Mouse (Mus musculus): Measurements from ENCODE around the gene Bpifa6.
"Not testable (repeated sequence)": the region's sequence is repeated elsewhere in the genome, so short reads cannot be mapped to it uniquely, and the experiment has no call there.

Gene Bpifa6

DNA sequence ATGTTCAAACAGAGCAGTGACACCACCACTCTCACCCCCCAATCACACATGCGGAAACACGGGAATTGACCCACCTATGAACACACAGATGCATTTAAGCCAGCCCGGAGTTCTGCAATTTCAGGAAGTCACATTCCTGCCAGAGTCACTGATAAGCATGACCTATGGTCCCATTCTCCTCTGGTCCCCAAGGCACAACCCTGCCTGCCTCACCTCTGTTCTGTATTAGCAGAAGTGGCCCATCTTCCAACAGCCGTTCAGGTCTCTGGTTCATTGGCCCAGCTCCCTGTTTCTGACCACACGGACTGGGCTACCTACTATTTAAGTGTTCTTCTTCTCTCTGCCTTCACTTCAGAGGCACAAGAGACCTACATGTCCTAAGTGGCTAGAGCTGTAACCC is at the start of gene Bpifa6:
Gene Bpifa6 (plus strand): TSS at position 364 of the 400 bp plus-strand sequence.
- no peak for DNase-seq (ENCODE audit: low spot score)

DNA sequence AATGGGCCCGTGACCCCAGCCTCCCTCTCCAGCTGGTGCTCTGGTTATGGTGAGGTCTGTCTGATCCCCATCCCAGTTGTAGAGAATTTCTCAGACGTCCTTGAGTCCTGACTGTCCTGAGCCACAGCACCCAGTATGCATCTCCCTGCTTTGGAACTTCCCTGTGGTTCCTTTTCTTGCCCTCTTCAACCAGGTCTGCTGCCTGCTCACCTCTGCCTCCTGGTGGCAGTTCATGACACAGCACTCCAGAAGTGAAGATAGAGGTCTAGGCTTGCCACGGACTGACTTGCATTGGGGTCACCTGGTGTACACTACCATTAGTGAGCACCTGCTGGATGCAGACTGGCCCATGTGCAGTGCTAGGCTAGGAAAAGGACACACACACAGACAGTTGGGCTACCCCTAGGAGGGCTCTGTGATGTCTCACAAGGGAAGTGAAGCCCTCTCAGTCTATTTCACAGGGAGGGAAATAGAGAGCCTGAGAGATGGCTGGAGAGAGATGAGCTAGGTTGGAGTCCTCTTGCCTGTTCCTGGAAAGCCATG is 44.8 kb upstream of the Bpifa6 start:
- DNase-seq (ENCODE audit: low spot score) = no peak

DNA sequence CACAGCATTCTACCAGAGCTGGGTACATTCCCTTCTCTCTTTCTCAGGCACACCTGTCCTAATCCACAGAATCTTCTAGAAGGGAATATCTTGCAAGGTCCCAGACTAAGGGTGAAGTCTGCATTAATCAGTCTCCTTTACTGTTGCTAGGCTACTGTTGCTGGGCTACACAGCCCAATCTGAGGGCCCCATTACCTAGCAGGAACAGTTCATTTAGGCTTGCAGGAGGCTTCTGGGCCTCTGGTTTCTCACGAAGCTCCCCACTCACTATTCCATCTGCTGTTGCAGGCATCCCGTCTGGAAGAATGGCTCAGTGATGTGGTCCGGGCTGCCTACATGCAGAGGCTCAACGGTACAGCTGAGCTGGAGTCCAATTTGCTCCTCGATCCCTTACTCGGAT is 43.6 kb upstream of the Bpifa6 start:
- no peak for DNase-seq (ENCODE audit: low spot score)

DNA sequence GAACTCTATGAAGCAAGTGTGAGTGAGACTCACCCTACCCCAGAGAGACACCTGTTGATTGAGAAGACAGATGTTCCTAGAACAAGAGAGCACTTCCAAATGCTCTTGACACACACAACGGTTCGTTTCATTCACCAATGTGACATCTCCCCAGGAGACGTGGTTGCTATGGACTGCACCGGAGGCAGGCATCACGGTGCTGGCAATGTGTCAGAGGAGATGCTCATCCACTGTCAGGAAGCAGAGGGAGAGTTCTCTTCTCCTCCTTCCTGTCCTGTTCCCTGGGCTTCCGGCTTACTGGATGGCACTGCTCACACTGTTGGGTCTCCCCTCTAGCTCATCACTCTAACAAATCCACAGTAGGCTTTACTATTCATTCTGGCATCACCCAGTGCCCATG is 41.4 kb upstream of the Bpifa6 start:
- DNase-seq (ENCODE audit: low spot score) = no peak

DNA sequence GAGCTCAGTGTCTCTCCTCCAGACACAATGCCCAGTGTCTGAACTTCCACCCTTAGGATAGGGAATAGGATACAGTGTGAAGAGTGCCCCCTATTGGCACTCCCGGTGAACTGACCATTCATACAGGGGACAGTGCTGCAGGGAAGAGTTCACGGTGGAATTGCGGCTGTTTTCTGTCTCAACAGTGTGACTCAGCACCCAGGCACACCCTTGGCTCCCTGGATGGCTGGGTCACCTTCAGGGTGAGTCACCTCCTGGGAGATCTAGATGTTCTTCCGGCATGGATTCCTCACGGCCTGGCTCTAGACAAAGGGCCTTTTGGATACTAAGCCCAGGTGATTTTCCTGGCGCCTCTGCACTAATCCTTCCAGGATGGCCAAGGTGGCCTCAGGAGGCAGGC is 39.4 kb upstream of the Bpifa6 start:
- DNase-seq (ENCODE audit: low spot score) = no peak

DNA sequence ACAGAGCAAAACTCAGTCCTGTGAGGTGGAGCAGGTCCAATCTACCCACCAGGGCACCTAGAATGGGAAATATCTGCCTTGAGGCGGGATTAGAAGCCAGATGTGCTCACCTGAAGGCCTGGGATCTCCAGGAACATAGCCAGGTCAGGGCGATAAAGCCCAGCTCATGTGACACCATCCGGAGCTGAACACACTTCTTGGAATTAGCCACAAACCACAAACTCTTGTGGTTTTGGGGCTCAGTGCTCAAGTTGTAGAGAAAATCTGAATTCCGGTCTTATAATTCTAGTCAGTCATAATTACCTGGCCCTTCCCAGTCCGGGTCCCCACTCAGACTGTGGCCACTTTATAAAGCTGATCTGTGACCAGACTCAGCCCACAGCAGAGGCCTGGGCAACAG is 36.9 kb upstream of the Bpifa6 start, which contains the start of gene Bpifb4:
Gene Bpifb4 (plus strand): TSS at position 370 of the 400 bp plus-strand sequence.
- DNase-seq (ENCODE audit: low spot score) = no peak

DNA sequence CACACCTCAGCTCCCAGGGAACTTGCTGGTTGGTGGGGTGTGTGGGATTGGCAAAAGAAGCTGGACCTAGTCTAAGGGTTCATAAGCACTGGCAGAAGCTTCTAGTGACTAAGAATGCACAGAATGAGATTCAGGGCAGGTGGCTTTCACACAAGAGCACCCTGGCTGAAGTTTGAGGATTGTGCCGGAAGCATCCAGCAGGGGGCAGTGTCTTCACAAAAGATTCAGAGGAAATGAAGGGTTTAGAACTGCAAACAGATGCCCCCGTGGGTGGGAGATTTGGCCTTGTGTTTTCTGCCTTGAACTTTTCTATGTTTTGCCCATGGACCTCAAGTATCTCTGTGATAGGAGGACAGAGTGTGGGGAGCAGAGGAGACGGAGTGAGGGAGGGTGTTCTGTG is 31.2 kb upstream of the Bpifa6 start:
- DNase-seq (ENCODE audit: low spot score) = peak; percentile 14

DNA sequence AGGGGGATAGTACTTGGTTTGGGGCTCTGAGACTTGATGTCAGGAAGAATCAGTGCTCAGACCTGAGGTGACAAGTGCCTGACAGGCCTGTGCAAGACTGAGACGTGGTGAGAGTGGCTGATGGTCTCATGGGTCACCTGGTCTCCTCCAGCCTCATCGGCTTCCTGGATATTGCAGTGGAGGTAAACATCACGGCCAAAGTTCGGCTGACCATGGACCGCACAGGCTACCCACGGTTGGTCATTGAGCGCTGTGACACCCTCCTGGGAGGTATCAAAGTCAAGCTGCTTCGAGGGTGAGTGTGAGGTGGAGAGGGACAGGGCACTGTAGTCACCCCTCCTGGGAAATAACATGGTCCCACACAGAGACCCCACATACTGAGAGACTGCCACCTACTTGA is 30.2 kb upstream of the Bpifa6 start:
- no peak for DNase-seq (ENCODE audit: low spot score)

DNA sequence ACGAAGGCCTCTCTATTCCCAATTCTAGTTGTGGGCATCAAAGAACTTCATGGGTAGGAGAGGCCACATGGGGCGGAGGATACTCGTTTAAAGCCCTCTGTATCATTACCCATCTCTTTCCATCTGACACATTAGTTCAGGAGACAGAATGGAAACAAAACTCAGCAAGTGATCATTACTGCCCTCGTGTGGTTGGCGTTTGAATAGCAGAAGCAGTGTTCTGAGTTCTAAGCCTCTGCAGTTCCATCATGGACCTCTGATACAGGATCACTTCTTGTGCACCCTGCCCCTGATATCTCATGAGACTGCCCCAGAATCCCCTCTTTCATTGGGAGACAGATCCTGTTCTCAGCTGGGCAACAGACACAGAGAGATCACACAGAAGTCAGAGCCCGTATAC is 21.8 kb upstream of the Bpifa6 start:
- peak; percentile 27 for DNase-seq (ENCODE audit: low spot score)

DNA sequence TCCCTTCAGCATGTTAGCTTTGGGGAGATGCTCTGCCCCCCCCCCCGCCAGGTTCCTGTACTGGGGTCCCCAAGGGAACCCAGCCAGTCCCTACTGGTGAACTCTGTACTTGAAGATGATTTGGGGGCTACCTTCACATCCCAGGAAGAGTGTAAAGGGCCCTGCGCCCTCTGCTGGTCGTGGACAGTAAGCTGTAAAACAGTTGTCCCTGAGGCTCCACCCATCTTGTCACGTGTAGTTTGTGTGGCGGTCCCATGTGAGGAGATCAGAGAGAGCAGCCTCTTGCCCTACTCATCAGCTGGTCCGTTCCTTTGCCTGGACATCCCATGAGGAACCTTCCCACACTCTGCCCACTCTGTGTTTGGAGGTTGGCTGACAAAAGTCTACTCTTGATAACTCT is 20.9 kb upstream of the Bpifa6 start:
- DNase-seq (ENCODE audit: low spot score) = no peak

DNA sequence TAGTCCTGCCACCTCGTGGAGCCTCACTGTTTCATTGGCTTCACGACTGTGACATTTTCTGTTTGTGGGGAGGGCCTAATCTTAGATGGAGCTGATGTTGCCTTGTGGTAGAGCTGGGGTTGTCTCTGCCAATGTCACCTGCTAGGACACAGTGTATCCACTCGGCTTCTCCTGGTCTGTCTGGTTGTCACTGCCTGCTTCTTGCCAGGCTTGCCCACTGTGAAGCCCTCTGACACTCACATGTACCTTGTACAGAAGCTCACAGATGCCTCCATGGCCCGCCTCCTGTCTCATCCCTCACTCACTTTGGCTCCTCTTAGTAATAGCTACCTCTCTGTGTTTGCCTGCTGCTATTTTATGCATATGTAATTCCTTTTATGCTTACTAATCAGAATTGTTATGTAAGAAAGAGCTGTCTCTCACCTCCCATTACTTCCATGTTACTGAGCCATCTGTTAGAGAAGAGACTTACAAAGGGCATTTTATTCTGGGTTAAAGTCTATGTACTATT is 11.9 kb upstream of the Bpifa6 start:
- DNase-seq (ENCODE audit: low spot score) = no peak

DNA sequence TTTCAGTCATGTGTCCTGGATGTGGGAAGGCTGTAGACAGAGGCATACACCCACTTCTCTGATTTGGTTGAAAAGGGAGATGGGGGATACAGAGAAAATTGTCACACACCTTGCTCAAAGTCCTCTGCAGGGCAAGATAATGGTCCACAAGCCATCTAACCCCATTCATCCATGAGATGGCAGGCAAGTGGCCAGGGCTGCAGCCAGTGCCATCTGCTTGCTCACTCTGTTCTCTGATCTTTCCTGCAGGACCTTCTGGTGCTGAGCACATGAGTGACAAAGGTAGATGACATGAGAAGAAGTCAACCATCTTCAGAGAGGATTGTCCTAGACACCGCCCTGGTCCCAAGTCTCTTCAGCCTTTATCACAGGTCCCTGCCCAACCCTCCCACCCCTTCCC is 11.4 kb upstream of the Bpifa6 start:
- DNase-seq (ENCODE audit: low spot score) = no peak

DNA sequence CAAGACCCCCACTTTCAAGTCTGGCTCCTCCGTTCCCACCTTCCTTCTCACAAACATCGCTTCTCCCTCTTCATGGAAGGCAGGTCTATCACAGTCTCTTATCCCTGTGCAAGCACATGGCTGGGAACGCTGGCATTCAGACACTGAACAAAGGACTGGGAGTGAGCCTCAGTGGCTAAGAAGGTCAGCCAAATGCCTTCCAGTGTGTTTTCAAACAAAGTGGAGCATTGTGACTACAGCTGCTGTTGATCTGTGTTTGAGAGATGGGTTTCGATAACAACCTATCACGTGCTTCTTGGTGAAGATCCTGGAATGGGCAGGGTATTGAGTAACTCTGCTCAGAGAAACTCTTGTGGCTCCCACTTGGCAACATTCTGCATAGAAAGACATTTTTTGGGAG is 4.5 kb upstream of the Bpifa6 start:
- DNase-seq (ENCODE audit: low spot score) = no peak

DNA sequence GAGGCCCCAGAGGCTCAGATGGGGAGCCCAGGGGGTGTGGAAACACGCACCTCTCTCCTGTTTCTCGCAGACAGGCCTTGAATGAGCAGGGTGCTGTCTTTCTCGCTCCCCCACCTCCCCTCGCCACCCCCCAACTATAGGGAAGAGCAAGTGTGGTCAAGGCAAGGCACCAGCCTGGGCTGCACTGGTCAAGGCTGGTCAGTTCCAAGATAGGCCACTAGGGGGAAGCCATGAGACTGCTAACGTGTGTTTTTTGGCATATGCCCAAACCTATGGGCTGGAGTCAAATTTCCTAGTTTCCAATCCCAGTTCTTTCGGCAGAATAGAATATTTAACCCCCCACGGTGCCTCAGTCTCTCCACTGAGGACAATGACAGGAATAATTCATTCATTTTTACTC is 21.0 kb downstream of the Bpifa6 start:
- peak; percentile 11 for DNase-seq (ENCODE audit: low spot score)

DNA sequence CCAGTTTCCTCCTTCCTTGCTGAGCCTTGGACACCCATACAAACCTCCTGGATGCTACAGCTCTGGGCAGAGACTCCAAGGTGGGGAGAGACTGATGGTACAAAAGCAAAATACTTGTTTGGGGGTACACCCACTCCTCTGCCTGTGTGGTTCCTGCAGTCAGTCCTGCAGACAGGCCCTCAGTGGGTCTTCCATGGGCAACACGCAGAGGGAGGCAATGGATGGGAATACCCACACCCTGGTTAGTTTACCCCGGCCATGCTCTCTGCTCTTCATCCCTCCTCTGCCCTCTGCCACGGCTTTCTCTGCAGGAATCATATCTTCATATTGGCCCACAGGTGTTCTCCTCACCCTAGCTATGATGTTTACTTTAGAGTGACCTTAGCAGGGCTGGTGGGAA is 25.8 kb downstream of the Bpifa6 start:
- DNase-seq (ENCODE audit: low spot score) = no peak

DNA sequence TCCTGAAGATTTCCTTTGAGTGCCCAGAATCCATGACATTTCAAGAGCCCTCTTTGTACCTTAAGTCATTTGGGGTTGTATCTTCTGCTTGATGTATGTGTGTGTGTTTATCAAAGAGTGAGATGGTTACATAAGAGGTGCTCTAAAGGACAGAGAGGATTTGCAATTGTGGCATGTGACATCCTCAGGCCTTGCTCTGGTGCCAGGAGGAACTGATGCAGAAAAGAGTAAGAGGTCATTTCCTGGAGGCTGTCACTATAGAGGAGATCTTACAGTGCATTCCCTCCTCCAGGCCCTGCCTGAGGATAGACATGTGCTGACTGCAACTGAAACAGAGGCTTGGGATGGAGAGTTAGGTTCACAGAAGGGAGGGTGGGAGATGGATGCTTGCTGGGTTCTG is 26.3 kb downstream of the Bpifa6 start:
- DNase-seq (ENCODE audit: low spot score) = no peak

DNA sequence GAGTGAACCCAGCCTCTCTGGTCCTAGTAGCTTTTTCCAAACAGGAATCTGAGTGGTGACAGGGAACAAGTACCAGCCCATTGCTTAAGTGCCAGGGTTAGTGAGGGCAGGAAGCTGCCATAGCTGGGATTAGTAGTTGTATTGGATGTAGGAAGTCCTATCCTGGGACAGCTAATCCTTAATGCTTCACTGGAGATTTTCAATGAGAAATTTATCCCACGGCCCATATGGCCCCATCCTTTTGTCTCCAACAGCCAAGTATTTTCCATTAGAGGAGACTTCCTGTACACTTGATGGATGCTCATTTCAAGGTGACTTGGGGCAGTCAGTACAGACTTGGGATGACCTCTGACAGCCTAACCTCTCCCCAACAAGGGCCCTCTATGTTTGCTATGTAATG is 29.7 kb downstream of the Bpifa6 start:
- DNase-seq (ENCODE audit: low spot score) = no peak

DNA sequence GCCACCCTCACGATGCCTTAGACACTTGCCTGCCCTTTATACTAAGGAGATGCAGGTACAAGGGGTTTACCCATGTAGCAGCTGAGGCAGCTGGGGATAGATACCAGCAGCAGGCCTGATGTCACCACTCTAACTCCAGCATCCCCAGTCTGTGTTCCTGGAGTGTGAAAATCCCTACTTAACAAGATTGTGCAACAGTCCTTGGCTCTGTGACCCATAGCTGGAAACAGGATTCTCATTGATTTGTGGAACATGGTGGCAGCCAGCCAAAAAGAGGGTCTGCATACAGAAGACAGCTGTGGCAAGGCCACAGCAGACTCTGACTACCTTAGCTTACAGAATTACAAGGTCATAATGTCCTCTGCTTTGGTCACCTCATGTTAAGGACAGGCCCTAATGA is 30.3 kb downstream of the Bpifa6 start:
- no peak for DNase-seq (ENCODE audit: low spot score)

DNA sequence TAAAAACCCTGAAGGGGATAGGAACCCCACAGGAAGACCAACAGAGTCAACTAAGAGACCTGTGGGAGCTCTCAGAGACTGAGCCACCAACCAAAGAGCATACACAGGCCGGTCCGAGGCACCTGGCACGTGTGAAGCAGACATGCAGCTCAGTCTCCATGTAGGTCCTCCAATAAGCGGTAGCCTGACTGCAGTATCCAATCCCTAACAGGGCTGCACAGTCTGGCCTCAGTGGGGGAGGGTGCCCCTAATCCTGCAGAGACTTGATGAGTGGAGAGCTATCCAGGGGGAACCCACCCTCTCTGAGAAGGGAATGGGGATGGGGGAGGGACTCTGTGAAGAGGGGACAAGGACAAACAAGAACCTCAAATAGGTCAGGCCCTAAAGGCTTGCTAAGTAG is 31.0 kb downstream of the Bpifa6 start:
- DNase-seq (ENCODE audit: low spot score) = no peak

DNA sequence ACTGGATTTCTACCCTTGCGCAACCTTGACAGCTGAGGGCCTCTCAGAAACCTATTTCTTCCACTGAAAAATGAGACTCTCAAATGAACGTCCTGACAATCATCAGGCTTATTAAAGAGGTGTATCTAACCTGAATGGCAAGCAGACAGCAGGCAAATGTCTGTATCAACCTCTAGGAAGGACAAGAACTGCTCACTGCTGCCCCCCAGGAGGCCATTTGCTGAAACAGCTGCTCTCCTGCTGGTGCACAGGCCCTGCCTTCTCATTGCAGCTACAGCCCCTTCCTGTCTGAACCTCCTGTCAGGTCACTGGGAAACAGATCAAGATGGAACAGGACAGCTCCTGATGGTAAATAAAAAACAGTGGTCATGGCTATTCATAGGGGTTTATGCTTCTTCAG is 31.6 kb downstream of the Bpifa6 start:
- DNase-seq (ENCODE audit: low spot score) = no peak

DNA sequence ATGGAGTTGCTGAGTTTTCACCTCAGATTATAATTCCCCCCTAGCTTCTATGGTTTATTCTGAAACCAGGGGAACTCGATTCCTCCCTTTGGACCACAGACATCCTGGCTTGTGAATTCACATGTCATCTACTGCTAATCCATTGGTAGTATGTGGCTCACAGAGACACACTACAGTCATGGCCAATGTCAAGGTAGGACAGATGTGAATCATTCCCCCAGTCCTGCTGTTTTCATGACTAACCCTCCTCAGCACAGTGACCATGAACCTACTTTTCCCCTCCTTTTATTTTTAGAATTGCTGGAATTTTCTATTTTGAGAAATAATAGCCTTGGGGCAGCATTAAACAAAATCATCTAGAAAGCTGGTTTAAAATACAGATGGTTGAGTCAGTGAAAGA is 32.6 kb downstream of the Bpifa6 start:
- no peak for DNase-seq (ENCODE audit: low spot score)

DNA sequence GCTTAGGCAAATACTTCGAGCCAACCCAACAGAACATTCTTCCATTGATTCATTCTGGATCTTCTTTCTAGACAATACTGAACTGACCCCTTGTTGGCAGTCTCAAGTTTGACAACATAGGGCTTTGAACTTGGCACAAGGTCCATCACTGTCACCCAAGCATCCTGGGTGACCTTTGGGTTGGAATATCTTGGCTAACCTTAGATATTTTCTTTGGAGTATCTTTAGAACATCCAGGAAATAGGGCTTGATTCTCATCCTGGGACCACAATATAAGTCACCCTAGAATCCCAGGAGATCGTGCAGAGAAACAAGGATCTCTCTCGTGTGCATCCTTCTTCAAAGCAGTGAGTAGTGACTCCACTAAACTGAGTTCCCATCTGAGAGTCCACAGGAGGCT is 33.2 kb downstream of the Bpifa6 start, which contains the start of gene Bpifa2:
Gene Bpifa2 (plus strand): TSS at position 301 of the 400 bp plus-strand sequence.
- DNase-seq (ENCODE audit: low spot score) = no peak

DNA sequence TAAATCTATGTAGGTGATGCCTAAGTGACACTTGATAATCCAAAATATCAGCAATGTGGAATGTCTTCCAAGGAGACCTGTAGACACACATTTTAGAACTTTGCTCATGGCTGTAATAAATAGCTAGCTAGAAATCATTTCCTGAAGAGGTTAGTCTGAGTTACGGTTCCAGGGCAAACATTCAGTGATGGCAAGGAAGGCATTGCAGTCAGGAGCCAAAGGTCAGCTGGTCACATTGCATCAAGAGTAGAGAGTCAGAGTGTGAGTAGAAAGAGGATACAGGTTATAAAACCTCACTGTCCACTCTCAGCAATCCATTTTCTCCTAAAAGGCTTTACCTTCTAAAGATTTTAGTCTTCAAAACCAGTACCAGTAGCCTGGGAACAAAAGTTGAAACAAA is 43.2 kb downstream of the Bpifa6 start:
- DNase-seq (ENCODE audit: low spot score) = no peak

DNA sequence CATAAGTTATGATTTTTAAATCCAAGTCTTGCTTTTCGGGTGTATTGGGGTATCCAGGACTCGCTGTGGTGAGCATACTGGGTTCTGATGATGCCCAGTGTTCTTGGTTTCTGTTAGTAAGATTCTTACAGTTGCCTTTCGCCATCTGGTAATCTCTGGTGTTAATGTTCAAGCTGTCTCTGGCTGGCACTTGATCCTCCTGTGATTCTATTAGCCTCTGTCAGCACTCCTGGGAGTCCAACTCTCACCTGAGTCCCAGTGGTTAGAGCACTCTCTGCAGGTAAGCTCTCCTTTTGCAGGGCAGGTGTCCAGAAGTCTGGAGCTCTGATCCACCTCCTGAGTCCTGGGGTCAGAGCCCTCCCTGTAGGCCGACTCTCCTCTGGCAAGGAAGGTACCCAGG is 49.9 kb downstream of the Bpifa6 start:
- DNase-seq (ENCODE audit: low spot score) = not testable (repeated sequence)

DNA sequence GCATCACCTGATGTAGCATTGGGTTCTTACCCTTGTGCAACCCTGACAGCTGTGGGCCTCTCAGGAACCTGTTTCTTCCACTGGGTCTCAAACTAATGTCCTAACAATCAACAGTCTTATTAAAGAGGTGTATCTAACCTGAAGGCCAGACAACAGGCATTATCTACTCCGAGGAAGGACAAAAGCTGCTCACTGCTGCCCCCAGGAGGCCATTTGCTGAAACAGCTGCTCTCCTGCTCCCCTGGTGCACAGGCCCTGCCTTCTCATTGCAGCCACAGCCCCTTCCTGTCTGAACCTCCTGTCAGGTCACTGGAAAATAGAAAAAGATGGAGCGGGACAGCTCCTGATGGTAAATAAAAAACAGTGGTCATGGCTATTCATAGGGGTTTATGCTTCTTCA is 64.2 kb downstream of the Bpifa6 start:
- no peak for DNase-seq (ENCODE audit: low spot score)
